Mouse (Mus musculus) cerebral cortex, adult 2 months (tissue): ENCODE measurements around the gene Lamc2.

Source experiments
- WGBS: fragments of 180-500 bp; shearing (Covaris S2); methylation state at CpG from one replicate; pipeline ENCODE4 v1.1.7; 2018; 5-methylcytosine and 5-hydroxymethylcytosine counted together

The Lamc2 gene

GRCm38 (mm10) chr1:153095826-153096727 lies 90.2 kb downstream of the Lamc2 start:
- 58% methylated on average over 16 of the region's 16 CpGs for WGBS

GRCm38 (mm10) chr1:153095328-153095727 lies 90.9 kb downstream of the Lamc2 start:
- 83% methylated on average over 6 of the region's 6 CpGs for WGBS

- 62% methylated on average over 12 of the region's 12 CpGs for WGBS
These were observed 91.8 kb downstream of the Lamc2 start for GRCm38 (mm10) chr1:153094226-153095076.

- 75% methylated on average over 4 of the region's 4 CpGs for WGBS
These were observed 92.7 kb downstream of the Lamc2 start for GRCm38 (mm10) chr1:153093581-153093980.

- WGBS, result 82% methylated on average over 5 of the region's 5 CpGs
These were observed 93.1 kb downstream of the Lamc2 start for GRCm38 (mm10) chr1:153093172-153093571.

- WGBS, result 62% methylated on average over 5 of the region's 5 CpGs
These were observed 93.8 kb downstream of the Lamc2 start for GRCm38 (mm10) chr1:153092237-153092975.

GRCm38 (mm10) chr1:153091438-153092236 lies 94.6 kb downstream of the Lamc2 start:
- WGBS, result 70% methylated on average over 9 of the region's 9 CpGs

- 91% methylated on average over 4 of the region's 4 CpGs for WGBS
These were observed 95.4 kb downstream of the Lamc2 start for GRCm38 (mm10) chr1:153090807-153091206.

GRCm38 (mm10) chr1:153090081-153090480 lies 96.2 kb downstream of the Lamc2 start:
- 77% methylated on average over 2 of the region's 2 CpGs for WGBS

GRCm38 (mm10) chr1:153087771-153088170 lies 98.5 kb downstream of the Lamc2 start:
- WGBS, result 80% methylated on average over 5 of the region's 5 CpGs

GRCm38 (mm10) chr1:153085198-153085597 lies 101.0 kb downstream of the Lamc2 start:
- WGBS, result 93% methylated on average over 5 of the region's 5 CpGs

- WGBS, result 35% methylated on average over 6 of the region's 6 CpGs
These were observed 102.1 kb downstream of the Lamc2 start for GRCm38 (mm10) chr1:153084191-153084590.

- 94% methylated on average over 10 of the region's 14 CpGs for WGBS
These were observed 103.0 kb downstream of the Lamc2 start for GRCm38 (mm10) chr1:153083233-153083632.

- WGBS, result 56% methylated on average over 6 of the region's 6 CpGs
These were observed 110.3 kb downstream of the Lamc2 start for GRCm38 (mm10) chr1:153075955-153076354.

- WGBS, result 46% methylated on average over 3 of the region's 3 CpGs
These were observed 111.0 kb downstream of the Lamc2 start for GRCm38 (mm10) chr1:153075087-153075736.

GRCm38 (mm10) chr1:153073441-153073840 lies 112.8 kb downstream of the Lamc2 start:
- WGBS, result 73% methylated on average over 9 of the region's 9 CpGs
